Mouse (Mus musculus): ENCODE data around the gene Kcnn1. TPM values are rescaled to one million over a fixed set of nuclear protein-coding genes. Genes with fewer than 3 reads are reported as not detected.
"Not testable (repeated sequence)": the region's sequence is repeated elsewhere in the genome, so short reads cannot be mapped to it uniquely, and the experiment has no call there.

The Kcnn1 gene
- total RNA-seq (2021): 2.9 and 3.8 TPM in 2 replicates
- long read RNA-seq, experiment 1, partial matches to known transcripts: 4 of 10 reads
- long read RNA-seq, experiment 1, other reads (novel, unspliced or antisense): 6 of 10 reads
- long read RNA-seq, experiment 2, partial matches to known transcripts: 1 of 2 reads
- long read RNA-seq, experiment 2, other reads (novel, unspliced or antisense): 1 of 2 reads

- no peak for DNase-seq
These were observed at the start of gene Kcnn1 for GRCm38 (mm10) chr8:70862824-70863641. Kcnn1 (minus strand) TSS chr8:70863258.

- DNase-seq: no peak
These were observed 48.5 kb upstream of the Kcnn1 start for GRCm38 (mm10) chr8:70911596-70911995.

- DNase-seq: no peak
These were observed 44.5 kb upstream of the Kcnn1 start for GRCm38 (mm10) chr8:70907518-70907917.

- peak; percentile 88 for DNase-seq
These were observed 43.0 kb upstream of the Kcnn1 start, which contains the start of gene Map1s for GRCm38 (mm10) chr8:70905831-70906736. Map1s (plus strand) TSS chr8:70905932.

- DNase-seq: no peak
These were observed 42.4 kb upstream of the Kcnn1 start for GRCm38 (mm10) chr8:70905463-70905830.

GRCm38 (mm10) chr8:70904532-70904931 lies 41.5 kb upstream of the Kcnn1 start:
- no peak for DNase-seq

- DNase-seq: no peak
These were observed 40.5 kb upstream of the Kcnn1 start for GRCm38 (mm10) chr8:70903582-70903981.

GRCm38 (mm10) chr8:70903112-70903511 lies 40.1 kb upstream of the Kcnn1 start:
- no peak for DNase-seq

GRCm38 (mm10) chr8:70902211-70902610 lies 39.2 kb upstream of the Kcnn1 start:
- DNase-seq: no peak

GRCm38 (mm10) chr8:70900872-70901387 lies 37.9 kb upstream of the Kcnn1 start:
- DNase-seq: peak; percentile 65

- DNase-seq: no peak
These were observed 36.2 kb upstream of the Kcnn1 start for GRCm38 (mm10) chr8:70899226-70899625.

- DNase-seq: no peak
These were observed 35.7 kb upstream of the Kcnn1 start for GRCm38 (mm10) chr8:70898661-70899198.

GRCm38 (mm10) chr8:70897681-70898413 lies 34.8 kb upstream of the Kcnn1 start:
- DNase-seq: peak; percentile 91

GRCm38 (mm10) chr8:70897021-70897680 lies 34.1 kb upstream of the Kcnn1 start, which contains the start of gene Rpl18a:
Rpl18a (minus strand) TSS chr8:70897412.
- DNase-seq: peak; percentile 95

- DNase-seq: peak; percentile 21
These were observed 33.4 kb upstream of the Kcnn1 start for GRCm38 (mm10) chr8:70896316-70897020.

GRCm38 (mm10) chr8:70895571-70896259 lies 32.7 kb upstream of the Kcnn1 start:
- not testable (repeated sequence) for DNase-seq

- peak; percentile 14 for DNase-seq
These were observed 31.9 kb upstream of the Kcnn1 start for GRCm38 (mm10) chr8:70894771-70895545.

GRCm38 (mm10) chr8:70894385-70894720 lies 31.3 kb upstream of the Kcnn1 start:
- peak; percentile 3 for DNase-seq
